Mouse (Mus musculus): Measurements from ENCODE around the gene Vipr2.

Vipr2 gene

GRCm38 (mm10) chr12:116159695-116160094 is 82.2 kb downstream of the Vipr2 start:
- no peak for DNase-seq

DNA sequence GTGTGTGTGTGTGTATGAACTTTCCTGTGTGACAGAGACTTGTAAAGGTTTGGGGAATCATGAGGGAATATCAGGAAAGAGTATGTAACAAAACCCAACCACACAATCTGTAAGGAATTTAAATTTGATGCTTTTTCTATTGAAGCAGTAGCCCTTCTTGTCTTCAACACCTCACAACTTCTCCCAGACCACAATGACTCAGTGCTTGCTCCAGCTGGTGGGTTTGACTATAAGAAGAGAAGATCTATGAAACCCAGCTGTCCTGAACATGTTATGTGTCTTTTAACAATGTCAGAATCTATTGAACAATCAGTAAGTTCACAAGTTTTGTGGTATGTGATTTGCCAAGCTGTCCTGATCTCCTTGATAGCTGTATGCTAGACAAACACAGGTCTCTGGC is 87.8 kb downstream of the Vipr2 start:
- no peak for DNase-seq

DNA sequence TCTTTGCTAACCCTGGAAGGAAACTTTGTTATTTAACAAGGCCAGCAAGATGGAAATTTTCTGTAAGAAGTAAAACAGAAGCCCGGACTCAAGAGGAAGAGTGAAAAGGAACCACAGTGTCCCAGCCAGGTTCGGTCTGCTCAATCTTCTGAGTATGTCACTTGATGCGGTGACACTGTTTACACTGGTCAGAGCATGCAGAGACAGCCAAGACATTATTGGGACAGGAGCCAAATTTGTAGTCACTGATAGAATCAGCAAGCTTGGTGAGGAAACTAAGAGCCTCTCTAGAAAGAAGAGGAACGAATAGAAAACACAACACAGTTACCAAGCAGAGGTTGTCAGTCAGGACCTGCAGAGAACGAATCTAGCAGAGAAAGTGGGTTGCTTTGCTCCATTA is 92.1 kb downstream of the Vipr2 start:
- no peak for DNase-seq

- DNase-seq, result peak; percentile 9 to 42
Observed at GRCm38 (mm10) chr12:116176930-116177329, 99.4 kb downstream of the Vipr2 start.

GRCm38 (mm10) chr12:116181436-116182050 is 104.0 kb downstream of the Vipr2 start:
- DNase-seq, result no peak

GRCm38 (mm10) chr12:116182376-116182775 is 104.8 kb downstream of the Vipr2 start:
- no peak for DNase-seq

- no peak for DNase-seq
Observed at GRCm38 (mm10) chr12:116183212-116183935, 105.8 kb downstream of the Vipr2 start.

DNA sequence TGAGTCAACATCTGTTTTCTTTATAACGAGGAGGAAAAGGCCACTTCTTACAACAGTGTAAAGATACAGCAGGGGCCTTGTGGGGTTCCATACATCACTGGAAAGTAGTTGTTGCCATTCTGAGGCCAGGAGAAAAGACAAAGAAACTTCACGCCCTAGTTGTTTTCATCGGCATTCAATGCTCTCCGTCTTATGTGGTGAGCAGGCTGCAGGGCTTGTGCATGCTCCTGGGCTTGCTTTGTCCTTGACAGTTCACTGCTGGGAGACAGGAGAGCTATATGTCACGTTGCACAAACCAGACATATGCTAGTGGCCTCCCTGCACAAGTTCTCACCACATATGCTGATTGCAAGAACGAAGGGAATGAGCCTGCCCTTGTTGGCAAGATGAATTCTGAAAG is 116.4 kb downstream of the Vipr2 start:
- no peak for DNase-seq

GRCm38 (mm10) chr12:116194641-116195040 is 117.1 kb downstream of the Vipr2 start:
- DNase-seq, result no peak

All from spleen, adult 18-20 months (tissue).